Mouse (Mus musculus) intestine, embryonic 16.5 days (tissue): ENCODE data around the gene Ttc7b. TPM values are rescaled to one million over a fixed set of nuclear protein-coding genes. Genes with fewer than 3 reads are reported as not detected.
A peak's percentile ranks its signal among the peaks of the same experiment; 100 is the strongest.

Experiments used
- ATAC-seq: fragments of 200-750 bp; cut with Nextera tagmentation; 2 replicates; pipeline ENCODE4 v1.8.0; 2017; ENCODE audit warnings: moderate TSS enrichment, moderate library complexity
- H3K27ac ChIP-seq: fragments of 300-500 bp; sonication (generic); 2 replicates; pipeline ENCODE4 v1.5.1; 2014; ENCODE audit warnings: mild to moderate bottlenecking, low read length
- H3K27me3 ChIP-seq: fragments of 300-500 bp; sonication (generic); replicated peaks from 2 replicates; pipeline ENCODE4 v1.6.1; 2014; ENCODE audit warnings: low read length, control low read depth, mixed read lengths; ENCODE audit not compliant: control insufficient read depth, insufficient read depth
- H3K36me3 ChIP-seq: fragments of 300-500 bp; sonication (generic); 2 replicates; pipeline ENCODE4 v1.6.1; 2014; ENCODE audit warnings: low read length, control low read depth; ENCODE audit not compliant: control insufficient read depth, insufficient read depth
- H3K4me1 ChIP-seq: fragments of 300-500 bp; sonication (generic); 2 replicates; pipeline ENCODE4 v1.6.1; 2014; ENCODE audit warnings: low read length, control low read depth, mixed read lengths; ENCODE audit not compliant: control insufficient read depth, insufficient read depth
- H3K4me2 ChIP-seq: fragments of 300-500 bp; sonication (generic); 2 replicates; pipeline ENCODE4 v1.6.1; 2014; ENCODE audit warnings: low read depth, low read length, control low read depth
- H3K4me3 ChIP-seq: fragments of 300-500 bp; sonication (generic); 2 replicates; pipeline ENCODE4 v1.5.1; 2014; ENCODE audit warnings: mild to moderate bottlenecking, low read length
- H3K9ac ChIP-seq: fragments of 300-500 bp; sonication (generic); 2 replicates; pipeline ENCODE4 v1.6.1; 2014; ENCODE audit warnings: low read depth, low read length
- H3K9me3 ChIP-seq: fragments of 300-500 bp; sonication (generic); 2 replicates; pipeline ENCODE4 v1.6.1; 2016; ENCODE audit warnings: low read length, control low read depth; ENCODE audit not compliant: control insufficient read depth
- WGBS: fragments of 180-500 bp; shearing (Covaris S2); extraction: QIAGEN DNeasy Blood & Tissue Kit; methylation state at CpG from one replicate; pipeline ENCODE4 v1.1.7; 2014; 5-methylcytosine and 5-hydroxymethylcytosine counted together
- polyA plus RNA-seq: library from polyadenylated mRNA; unstranded; fragments of >200 nt; fragmentation: Nextera tagmentation; extraction: Ambion mirVana; gene quantifications from 2 replicates; pipeline ENCODE4 v1.2.1, GENCODE M21; 2015

Gene Ttc7b
- polyA plus RNA-seq, 1 experiment from 2014 or later, result 2.4 TPM

DNA sequence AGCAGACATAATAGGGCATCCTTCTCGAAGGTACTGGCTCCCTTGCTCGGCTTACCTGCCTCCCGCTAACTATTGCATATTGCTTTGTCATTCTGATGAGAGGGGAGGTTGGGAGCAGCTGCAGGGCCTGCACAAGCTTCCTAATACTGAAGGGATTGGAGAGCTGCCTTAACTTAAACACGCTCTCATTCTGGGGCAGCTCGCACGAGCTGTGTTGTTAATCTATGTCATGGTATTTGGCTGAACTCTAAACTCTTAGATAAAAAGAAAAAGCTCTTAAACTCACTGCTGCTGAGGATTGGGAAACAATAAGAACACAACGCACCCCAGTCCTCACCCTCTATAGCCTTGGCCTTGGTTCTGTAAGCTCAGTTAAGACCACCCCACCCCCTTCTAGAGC is 113.3 kb downstream of the Ttc7b start:
- H3K27me3 ChIP-seq, result no peaks in the 10 kb centered on the region
- H3K36me3 ChIP-seq, result no peaks in the 10 kb centered on the region
- H3K9me3 ChIP-seq, result no peaks in the 10 kb centered on the region
- 35% methylated on average over 7 of the region's 7 CpGs for WGBS
- no peak overlapping the region for H3K27ac ChIP-seq
- peak; percentile 49; the same call in 1 of the 2 replicates for ATAC-seq
- no peak overlapping the region for H3K9ac ChIP-seq
- no peak overlapping the region for H3K4me3 ChIP-seq
- peaks cover 21% of the 10 kb centered on the region for H3K4me1 ChIP-seq
- no peak overlapping the region for H3K4me2 ChIP-seq

DNA sequence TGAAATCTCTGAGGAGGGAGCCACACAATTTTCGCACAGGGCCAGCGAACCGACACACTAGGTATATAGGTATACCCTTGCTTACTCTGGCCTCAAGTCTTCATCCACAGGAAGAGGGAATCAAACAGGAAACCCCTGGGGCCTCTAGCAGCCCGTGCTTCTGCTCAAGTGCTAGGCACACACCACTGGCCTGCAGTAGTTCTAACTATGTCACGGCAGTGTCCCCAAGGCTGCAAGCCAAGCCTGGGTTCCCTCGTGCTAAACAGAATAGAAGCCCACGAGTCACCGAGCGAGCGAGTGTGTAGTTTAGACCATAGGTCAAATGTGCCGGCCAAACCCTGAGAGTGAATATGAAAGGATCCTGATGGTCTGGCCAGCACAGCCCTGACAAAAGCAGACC is 114.5 kb downstream of the Ttc7b start:
- Histone ChIP-seq H3K9ac (no peak overlapping the region), H3K36me3 (no peaks in the 10 kb centered on the region), H3K4me1 (peaks cover 21% of the 10 kb centered on the region), H3K27ac (no peak overlapping the region), H3K27me3 (no peaks in the 10 kb centered on the region), H3K4me2 (no peak overlapping the region), H3K4me3 (no peak overlapping the region), H3K9me3 (no peaks in the 10 kb centered on the region)
- ATAC-seq, result no peak
- WGBS, result 79% methylated on average over 11 of the region's 11 CpGs

DNA sequence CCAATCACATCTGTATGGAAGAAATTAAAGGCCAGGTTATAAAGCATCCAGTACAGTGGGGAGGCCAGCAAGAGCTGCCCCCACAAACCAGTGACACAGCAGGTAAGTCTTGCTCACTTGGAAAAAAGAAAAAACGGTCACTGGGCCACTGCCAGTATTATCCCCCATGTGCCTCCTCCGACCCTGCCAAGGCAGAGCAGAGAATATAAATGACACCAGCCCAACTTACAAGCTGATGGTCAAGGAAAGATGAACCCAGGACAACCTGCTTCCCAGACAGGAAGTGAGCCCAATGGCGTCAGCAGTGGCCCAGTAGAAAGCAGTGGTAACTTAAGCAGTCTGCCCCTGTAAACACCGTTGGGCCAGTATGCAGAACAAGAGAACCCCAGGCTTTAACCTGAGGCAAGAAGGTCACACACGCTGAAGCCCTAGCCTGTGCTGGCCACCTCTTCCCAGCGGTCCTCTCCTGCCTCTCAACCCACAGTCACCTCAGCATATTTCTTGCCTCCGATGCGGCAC is 115.1 kb downstream of the Ttc7b start:
- Histone ChIP-seq H3K4me1 (peaks cover 21% of the 10 kb centered on the region), H3K27ac (no peak overlapping the region), H3K9ac (no peak overlapping the region), H3K4me2 (no peak overlapping the region), H3K27me3 (no peaks in the 10 kb centered on the region), H3K4me3 (no peak overlapping the region), H3K9me3 (no peaks in the 10 kb centered on the region), H3K36me3 (no peaks in the 10 kb centered on the region)
- WGBS, result 88% methylated on average over 8 of the region's 8 CpGs
- no peak for ATAC-seq

DNA sequence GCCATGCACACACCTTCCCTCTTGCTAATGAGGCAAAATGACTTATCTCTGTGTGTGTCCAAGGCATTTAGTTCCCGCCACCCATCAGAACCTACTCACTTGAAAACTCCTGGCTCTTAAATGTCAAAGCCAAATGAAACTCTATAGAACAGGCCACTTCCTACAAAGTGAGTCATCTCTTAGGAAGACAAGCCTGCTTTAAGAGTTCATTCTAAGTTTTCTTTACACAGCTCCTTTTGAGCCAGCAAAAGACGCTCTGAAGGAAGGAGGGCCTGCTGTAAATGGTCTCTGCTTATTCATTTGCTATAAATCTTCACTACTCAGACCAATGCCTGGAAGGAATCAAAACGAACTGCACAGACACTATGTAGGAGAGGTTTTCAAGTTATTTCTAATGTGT is 116.2 kb downstream of the Ttc7b start:
- Histone ChIP-seq H3K4me3 (no peak overlapping the region), H3K4me1 (peaks cover 25% of the 10 kb centered on the region), H3K36me3 (no peaks in the 10 kb centered on the region), H3K27ac (peak overlapping the region; percentile 47), H3K9ac (no peak overlapping the region), H3K4me2 (no peak overlapping the region), H3K27me3 (no peaks in the 10 kb centered on the region), H3K9me3 (no peaks in the 10 kb centered on the region)
- ATAC-seq, result 0 out of 2 replicates have a peak, but pooled peaks have one; percentile 19
- WGBS, result 51% methylated on average over 3 of the region's 3 CpGs

DNA sequence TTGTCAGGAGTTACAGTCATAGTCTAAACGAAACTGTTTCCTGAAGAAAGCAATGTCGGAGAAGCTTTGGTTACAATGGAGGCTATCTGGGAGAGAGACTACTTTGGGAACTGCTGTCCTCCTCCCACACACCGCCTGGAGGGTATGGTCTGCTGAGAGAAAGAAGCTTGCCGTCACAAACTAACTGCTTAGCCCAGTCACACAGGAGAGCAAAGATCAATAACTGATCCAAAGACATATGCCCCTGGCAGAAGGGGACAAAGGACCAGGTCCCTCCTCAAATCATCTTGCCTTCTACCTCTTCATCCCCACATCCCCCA is 117.7 kb downstream of the Ttc7b start:
- no peak for ATAC-seq
- H3K27me3 ChIP-seq, result no peaks in the 10 kb centered on the region
- no peak overlapping the region for H3K27ac ChIP-seq
- no peak overlapping the region for H3K4me3 ChIP-seq
- H3K9ac ChIP-seq, result no peak overlapping the region
- WGBS, result 77% methylated on average over 4 of the region's 4 CpGs
- H3K4me2 ChIP-seq, result no peak overlapping the region
- no peaks in the 10 kb centered on the region for H3K9me3 ChIP-seq
- no peaks in the 10 kb centered on the region for H3K36me3 ChIP-seq
- H3K4me1 ChIP-seq, result peaks cover 21% of the 10 kb centered on the region

DNA sequence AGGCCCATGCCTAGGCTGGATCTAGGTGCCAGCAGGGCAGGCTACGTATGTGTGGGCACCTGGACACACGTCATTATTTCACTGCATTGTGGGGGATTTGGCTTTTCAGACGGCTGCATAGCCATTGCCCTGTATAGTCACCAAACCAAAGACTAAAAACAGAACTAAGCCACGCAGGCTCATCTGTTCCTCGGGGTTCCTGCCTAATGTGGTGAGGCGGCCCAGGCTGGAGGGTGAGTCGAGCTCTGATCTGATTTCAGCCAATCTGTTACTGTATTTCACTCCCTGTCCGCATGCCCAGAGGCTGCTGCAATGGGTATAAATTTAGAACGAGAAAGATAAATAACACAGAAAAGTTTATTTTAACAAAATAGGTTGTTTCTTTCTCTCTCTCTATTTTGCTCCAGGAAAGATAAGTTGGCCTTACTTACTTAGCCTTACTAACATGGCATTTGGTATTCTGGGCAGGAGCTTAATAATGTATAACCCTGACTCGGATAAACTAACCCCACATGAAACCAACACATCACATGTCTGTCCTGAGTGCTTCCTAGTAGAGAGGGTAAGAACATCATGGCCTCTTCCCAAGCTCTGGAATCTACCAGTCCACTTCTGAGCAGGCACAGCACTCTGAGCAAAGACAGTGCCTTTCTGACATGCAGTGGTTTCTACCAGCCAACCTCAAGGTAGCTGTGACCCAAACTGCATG is 118.2 kb downstream of the Ttc7b start:
- 81% methylated on average over 10 of the region's 10 CpGs for WGBS
- Histone ChIP-seq H3K4me3 (no peak overlapping the region), H3K27me3 (no peaks in the 10 kb centered on the region), H3K4me1 (peaks cover 20% of the 10 kb centered on the region), H3K9me3 (no peaks in the 10 kb centered on the region), H3K9ac (no peak overlapping the region), H3K36me3 (no peaks in the 10 kb centered on the region), H3K27ac (no peak overlapping the region), H3K4me2 (no peak overlapping the region)
- no peak for ATAC-seq

DNA sequence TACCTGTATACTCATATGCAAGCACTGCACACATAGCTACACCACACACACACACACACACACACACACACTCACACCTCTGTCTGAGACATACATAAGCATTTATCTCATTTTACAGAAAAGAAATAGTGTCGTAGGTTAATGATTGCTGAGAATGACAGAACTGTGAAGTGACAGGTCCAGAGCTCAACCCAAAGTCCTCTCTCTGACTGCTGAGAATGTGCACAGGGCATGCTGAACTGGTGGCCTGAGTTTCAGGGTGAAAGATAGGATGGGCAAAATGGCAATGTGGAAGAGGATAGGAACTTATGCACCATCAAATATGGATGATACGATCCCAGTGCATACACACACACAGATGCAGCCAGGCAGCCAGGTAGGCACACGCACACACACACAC is 120.5 kb downstream of the Ttc7b start:
- peak; percentile 88 for ATAC-seq

DNA sequence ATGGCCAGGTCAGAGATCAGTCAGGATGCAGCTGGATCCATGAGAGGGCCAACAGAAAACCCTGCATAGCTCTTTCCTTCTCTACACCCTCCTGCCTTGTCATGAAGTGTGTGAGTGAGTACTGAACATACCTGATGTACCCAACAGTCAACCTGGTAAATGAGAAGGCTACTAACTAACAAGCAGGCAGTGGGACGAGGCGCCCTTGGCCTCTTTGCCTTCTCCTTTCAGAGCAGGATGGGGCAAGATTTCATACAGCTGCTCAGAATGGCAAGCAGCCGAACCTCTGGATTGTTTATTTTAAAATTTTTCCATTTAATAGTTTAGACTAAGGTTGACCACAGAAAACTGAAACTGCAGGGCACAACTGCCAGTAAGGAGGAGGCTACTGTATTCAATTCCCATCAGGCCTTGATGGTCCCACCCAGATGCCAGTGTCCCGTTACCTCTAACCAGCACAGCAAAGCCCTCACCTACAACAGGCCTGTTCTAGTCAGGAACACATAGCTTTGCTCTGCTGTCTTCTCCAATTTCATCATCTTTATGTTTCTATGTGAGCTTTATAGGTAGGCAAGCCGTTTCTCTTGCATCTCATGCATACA is 121.4 kb downstream of the Ttc7b start:
- peaks cover 11% of the 10 kb centered on the region for H3K4me1 ChIP-seq
- H3K27me3 ChIP-seq, result no peaks in the 10 kb centered on the region
- H3K9me3 ChIP-seq, result no peaks in the 10 kb centered on the region
- no peak overlapping the region for H3K4me2 ChIP-seq
- no peak overlapping the region for H3K9ac ChIP-seq
- WGBS, result 66% methylated on average over 5 of the region's 5 CpGs
- no peaks in the 10 kb centered on the region for H3K36me3 ChIP-seq
- no peak overlapping the region for H3K4me3 ChIP-seq
- ATAC-seq, result no peak
- H3K27ac ChIP-seq, result 0 out of 2 replicates have a peak overlapping the region, but pooled peaks have one; percentile 7

More for the DNA sequence above, 120.5 kb downstream of the Ttc7b start:
- Histone ChIP-seq H3K4me2 (no peak overlapping the region), H3K4me1 (peaks cover 14% of the 10 kb centered on the region), H3K27ac (no peak overlapping the region), H3K36me3 (no peaks in the 10 kb centered on the region), H3K27me3 (no peaks in the 10 kb centered on the region), H3K4me3 (no peak overlapping the region), H3K9ac (no peak overlapping the region), H3K9me3 (no peaks in the 10 kb centered on the region)
- WGBS, result 84% methylated on average over 3 of the region's 3 CpGs

DNA sequence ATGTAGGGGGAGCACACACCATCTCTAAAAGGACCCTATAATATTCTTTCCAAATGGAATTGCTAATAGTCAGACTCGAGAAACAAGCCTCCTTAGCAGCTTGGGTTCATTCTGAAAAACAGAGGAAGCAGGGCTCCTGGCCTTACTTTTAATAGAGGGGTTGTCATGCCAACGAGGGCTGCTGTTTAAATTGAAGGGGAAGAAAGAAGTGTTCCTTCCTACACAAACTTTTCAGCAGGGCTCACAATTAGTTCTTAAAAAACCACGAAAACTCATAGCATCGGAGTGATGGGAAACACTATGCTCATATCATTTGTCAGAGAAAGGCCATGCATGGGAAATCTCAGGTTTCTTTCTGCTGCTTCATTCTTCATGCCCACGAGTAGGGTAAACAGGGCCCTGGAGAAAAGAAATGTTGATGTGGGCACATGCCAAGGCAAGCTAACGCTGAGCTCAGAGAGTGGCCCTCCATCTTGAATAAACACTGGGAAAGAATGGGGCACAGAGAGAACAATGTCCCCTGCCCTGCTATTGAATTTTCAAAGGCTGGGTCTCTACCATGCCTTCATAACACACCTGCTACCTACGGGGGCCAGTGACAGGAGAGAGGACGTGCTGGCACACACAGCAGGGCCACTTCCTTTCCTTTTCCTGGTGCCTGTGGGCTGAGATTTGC is 122.2 kb downstream of the Ttc7b start:
- no peak overlapping the region for H3K27ac ChIP-seq
- no peaks in the 10 kb centered on the region for H3K36me3 ChIP-seq
- no peaks in the 10 kb centered on the region for H3K9me3 ChIP-seq
- 60% methylated on average over 8 of the region's 8 CpGs for WGBS
- H3K4me3 ChIP-seq, result no peak overlapping the region
- ATAC-seq, result no peak
- H3K27me3 ChIP-seq, result no peaks in the 10 kb centered on the region
- no peak overlapping the region for H3K4me2 ChIP-seq
- H3K4me1 ChIP-seq, result peaks cover 9% of the 10 kb centered on the region
- H3K9ac ChIP-seq, result no peak overlapping the region
